Mouse (Mus musculus) embryonic fibroblast, embryonic 13.5 days (primary cell): ENCODE measurements around the gene Gpa33. TPM values are rescaled to one million over a fixed set of nuclear protein-coding genes. Genes with fewer than 3 reads are reported as not detected.

ENCODE experiments used
- H3K27ac ChIP-seq: 2 replicates; pipeline ENCODE4 v1.5.1; 2012; ENCODE audit warnings: low read length, control low read depth, inconsistent platforms; ENCODE audit not compliant: insufficient read depth
- H3K4me1 ChIP-seq: 2 replicates; pipeline ENCODE4 v1.6.1; 2011; ENCODE audit warnings: low read length; ENCODE audit not compliant: control insufficient read depth, insufficient read depth
- H3K4me3 ChIP-seq: 2 replicates; pipeline ENCODE4 v1.5.1; 2011; ENCODE audit warnings: mild to moderate bottlenecking, control low read depth, low read length; ENCODE audit not compliant: insufficient read depth
- CTCF ChIP-seq: IDR thresholded peaks from 2 replicates; pipeline ENCODE4 v1.5.1; 2011; ENCODE audit warnings: mild to moderate bottlenecking, control low read depth, low read length, moderate library complexity, borderline replicate concordance; ENCODE audit not compliant: insufficient read depth
- POLR2A ChIP-seq: IDR thresholded peaks from 2 replicates; pipeline ENCODE4 v1.6.1; 2011; ENCODE audit warnings: low read depth, mild to moderate bottlenecking, control low read depth, low read length, moderate library complexity
- polyA plus RNA-seq: library from polyadenylated mRNA; stranded (reverse); fragments of >200 nt; gene quantifications from 2 replicates; pipeline ENCODE4 v1.2.4, GENCODE M21; 2011; ENCODE audit warnings: low read depth; ENCODE audit not compliant: missing spikeins, insufficient read length

The Gpa33 gene
- polyA plus RNA-seq, 1 experiment = not detected

- H3K27ac ChIP-seq = no peak overlapping the region
- TF ChIP-seq POLR2A (no peak), CTCF (no peak)
- no peak overlapping the region for H3K4me3 ChIP-seq
- H3K4me1 ChIP-seq = no peaks in the 10 kb centered on the region
Observed at GRCm38 (mm10) chr1:166158664-166159063, 28.6 kb downstream of the Gpa33 start.

- Histone ChIP-seq H3K4me1 (no peaks in the 10 kb centered on the region), H3K27ac (no peak overlapping the region), H3K4me3 (no peak overlapping the region)
- TF ChIP-seq POLR2A = no peak
- TF ChIP-seq CTCF = no peak
Observed at GRCm38 (mm10) chr1:166160111-166160510, 30.1 kb downstream of the Gpa33 start.

- TF ChIP-seq POLR2A (no peak), CTCF (peak; percentile 79; the same call in 1 of the 2 replicates)
- no peaks in the 10 kb centered on the region for H3K4me1 ChIP-seq
- no peak overlapping the region for H3K27ac ChIP-seq
- H3K4me3 ChIP-seq = no peak overlapping the region
Observed at GRCm38 (mm10) chr1:166160569-166161445, 30.8 kb downstream of the Gpa33 start.

GRCm38 (mm10) chr1:166164580-166164979, 34.5 kb downstream of the Gpa33 start:
- TF ChIP-seq CTCF = no peak
- TF ChIP-seq POLR2A = no peak
- no peak overlapping the region for H3K27ac ChIP-seq
- no peaks in the 10 kb centered on the region for H3K4me1 ChIP-seq

GRCm38 (mm10) chr1:166165159-166165558, 35.1 kb downstream of the Gpa33 start:
- H3K27ac ChIP-seq = no peak overlapping the region

More at GRCm38 (mm10) chr1:166164580-166164979, 34.5 kb downstream of the Gpa33 start:
- H3K4me3 ChIP-seq = no peak overlapping the region

GRCm38 (mm10) chr1:166167405-166167804, 37.4 kb downstream of the Gpa33 start:
- no peak for TF ChIP-seq CTCF
- TF ChIP-seq POLR2A = no peak
- Histone ChIP-seq H3K4me1 (no peaks in the 10 kb centered on the region), H3K27ac (no peak overlapping the region), H3K4me3 (no peak overlapping the region)

More at GRCm38 (mm10) chr1:166165159-166165558, 35.1 kb downstream of the Gpa33 start:
- H3K4me3 ChIP-seq = no peak overlapping the region
- no peaks in the 10 kb centered on the region for H3K4me1 ChIP-seq
- TF ChIP-seq POLR2A (no peak), CTCF (no peak)

- Histone ChIP-seq H3K27ac (no peak overlapping the region), H3K4me3 (no peak overlapping the region), H3K4me1 (no peaks in the 10 kb centered on the region)
- TF ChIP-seq CTCF (no peak), POLR2A (no peak)
Observed at GRCm38 (mm10) chr1:166168017-166168416, 38.0 kb downstream of the Gpa33 start.

- TF ChIP-seq CTCF = no peak
- Histone ChIP-seq H3K27ac (no peak overlapping the region), H3K4me1 (no peaks in the 10 kb centered on the region), H3K4me3 (no peak overlapping the region)
Observed at GRCm38 (mm10) chr1:166169713-166170112, 39.7 kb downstream of the Gpa33 start.

GRCm38 (mm10) chr1:166170852-166171251, 40.8 kb downstream of the Gpa33 start:
- no peak overlapping the region for H3K27ac ChIP-seq
- TF ChIP-seq POLR2A = no peak
- TF ChIP-seq CTCF = no peak
- H3K4me3 ChIP-seq = no peak overlapping the region
- H3K4me1 ChIP-seq = no peaks in the 10 kb centered on the region

GRCm38 (mm10) chr1:166172992-166173391, 43.0 kb downstream of the Gpa33 start:
- TF ChIP-seq POLR2A = no peak
- no peak for TF ChIP-seq CTCF
- H3K4me1 ChIP-seq = no peaks in the 10 kb centered on the region
- H3K27ac ChIP-seq = no peak overlapping the region
- H3K4me3 ChIP-seq = no peak overlapping the region

- no peak for TF ChIP-seq CTCF
- TF ChIP-seq POLR2A = no peak
- no peak overlapping the region for H3K27ac ChIP-seq
- H3K4me1 ChIP-seq = no peaks in the 10 kb centered on the region
- H3K4me3 ChIP-seq = no peak overlapping the region
Observed at GRCm38 (mm10) chr1:166173621-166174020, 43.6 kb downstream of the Gpa33 start.
